Mouse (Mus musculus) embryonic fibroblast, embryonic 13.5 days (primary cell): ENCODE results near the gene Hoxd1. TPM values are rescaled to one million over a fixed set of nuclear protein-coding genes. Genes with fewer than 3 reads are reported as not detected.

Experiments used
- H3K27ac ChIP-seq: 2 replicates; pipeline ENCODE4 v1.5.1; 2012; ENCODE audit warnings: low read length, control low read depth, inconsistent platforms; ENCODE audit not compliant: insufficient read depth
- H3K4me1 ChIP-seq: 2 replicates; pipeline ENCODE4 v1.6.1; 2011; ENCODE audit warnings: low read length; ENCODE audit not compliant: control insufficient read depth, insufficient read depth
- H3K4me3 ChIP-seq: 2 replicates; pipeline ENCODE4 v1.5.1; 2011; ENCODE audit warnings: mild to moderate bottlenecking, control low read depth, low read length; ENCODE audit not compliant: insufficient read depth
- CTCF ChIP-seq: IDR thresholded peaks from 2 replicates; pipeline ENCODE4 v1.5.1; 2011; ENCODE audit warnings: mild to moderate bottlenecking, control low read depth, low read length, moderate library complexity, borderline replicate concordance; ENCODE audit not compliant: insufficient read depth
- POLR2A ChIP-seq: IDR thresholded peaks from 2 replicates; pipeline ENCODE4 v1.6.1; 2011; ENCODE audit warnings: low read depth, mild to moderate bottlenecking, control low read depth, low read length, moderate library complexity
- polyA plus RNA-seq: library from polyadenylated mRNA; stranded (reverse); fragments of >200 nt; gene quantifications from 2 replicates; pipeline ENCODE4 v1.2.4, GENCODE M21; 2011; ENCODE audit warnings: low read depth; ENCODE audit not compliant: missing spikeins, insufficient read length

The Hoxd1 gene
- polyA plus RNA-seq, 1 experiment = 0.46 TPM

DNA sequence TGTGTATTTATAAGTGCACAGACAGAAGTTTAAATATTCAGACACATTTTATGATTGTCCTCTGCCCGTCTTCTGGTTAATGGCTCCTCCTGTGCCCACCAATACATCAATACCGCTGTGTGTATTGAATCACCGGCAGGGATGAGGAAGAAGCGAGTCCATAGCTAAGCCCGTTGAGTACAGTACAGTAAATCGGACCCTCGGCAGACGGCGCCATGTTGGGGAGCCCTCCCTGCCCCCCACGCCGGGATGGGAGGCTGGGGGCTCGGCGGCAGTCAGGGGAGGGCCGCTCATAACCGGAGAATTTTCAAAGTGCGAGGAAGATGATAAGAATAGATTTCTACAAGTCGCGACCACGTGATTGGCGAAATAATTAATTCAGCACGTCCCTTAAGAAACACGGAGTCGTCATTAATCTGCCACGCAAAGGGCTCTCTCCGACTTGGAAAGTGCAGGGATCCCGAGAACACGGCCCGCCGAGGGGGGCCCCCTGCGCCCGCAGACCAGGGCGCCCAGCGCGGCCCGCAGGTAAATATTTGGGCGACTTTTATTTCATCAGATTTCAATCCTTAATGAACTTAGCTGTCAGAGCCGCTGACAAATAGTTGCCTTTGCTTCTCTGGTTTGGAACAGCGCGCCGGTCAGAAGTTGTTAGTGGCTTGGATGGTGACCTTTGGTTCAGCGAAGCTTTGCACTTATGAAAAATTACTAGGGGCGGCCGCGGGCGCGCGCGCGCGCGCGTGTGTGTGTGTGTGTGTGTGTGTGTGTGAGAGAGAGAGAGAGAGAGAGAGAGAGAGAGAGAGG, 30.1 kb upstream of the Hoxd1 start:
- Histone ChIP-seq H3K4me3 (peak overlapping the region; percentile 18), H3K4me1 (no peaks in the 10 kb centered on the region), H3K27ac (no peak overlapping the region)
- TF ChIP-seq CTCF = no peak
- no peak for TF ChIP-seq POLR2A

DNA sequence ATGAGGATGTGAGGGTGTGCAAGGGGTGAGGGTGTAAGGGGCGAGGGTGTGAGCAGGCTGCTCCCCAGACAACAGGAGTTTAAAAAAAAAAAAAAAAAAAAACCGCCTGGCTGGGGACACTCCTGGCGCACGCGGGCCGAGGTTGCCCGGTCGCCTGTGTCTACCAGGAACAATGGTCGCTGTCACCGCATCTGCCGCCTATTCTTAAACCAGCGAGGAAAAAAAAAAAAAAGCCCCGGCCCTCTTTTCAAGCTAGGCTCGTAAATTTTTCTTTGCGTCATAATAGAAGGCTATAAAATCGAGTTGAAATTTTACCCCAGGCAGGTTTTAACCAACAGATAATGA, 29.5 kb upstream of the Hoxd1 start:
- Histone ChIP-seq H3K4me3 (peak overlapping the region; percentile 18; the same call in 1 of the 2 replicates), H3K4me1 (no peaks in the 10 kb centered on the region)

DNA sequence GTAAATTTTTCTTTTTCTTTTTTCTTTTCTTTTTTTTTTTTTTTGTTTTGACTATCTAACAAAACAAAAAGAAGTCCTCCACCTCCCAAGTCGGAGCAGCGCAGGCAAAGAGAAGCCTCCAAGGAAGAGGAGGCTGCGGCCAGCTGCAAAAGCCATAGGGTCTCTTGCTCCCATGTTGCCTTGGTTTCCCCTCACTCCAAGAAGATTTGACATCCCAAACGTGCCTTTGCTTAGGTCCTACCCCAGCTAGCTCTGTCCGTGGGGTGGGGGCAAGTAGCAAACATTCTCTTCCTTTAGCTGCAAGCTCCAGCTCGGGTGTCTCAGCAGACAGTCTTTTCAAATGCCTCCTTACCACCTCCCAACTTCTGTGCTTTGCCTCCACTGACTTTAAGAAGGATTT, 29.0 kb upstream of the Hoxd1 start:
- Histone ChIP-seq H3K27ac (no peak overlapping the region), H3K4me1 (no peaks in the 10 kb centered on the region), H3K4me3 (no peak overlapping the region)
- TF ChIP-seq POLR2A = no peak
- no peak for TF ChIP-seq CTCF

More for the DNA sequence above, 29.5 kb upstream of the Hoxd1 start:
- H3K27ac ChIP-seq = no peak overlapping the region
- no peak for TF ChIP-seq CTCF
- TF ChIP-seq POLR2A = no peak

DNA sequence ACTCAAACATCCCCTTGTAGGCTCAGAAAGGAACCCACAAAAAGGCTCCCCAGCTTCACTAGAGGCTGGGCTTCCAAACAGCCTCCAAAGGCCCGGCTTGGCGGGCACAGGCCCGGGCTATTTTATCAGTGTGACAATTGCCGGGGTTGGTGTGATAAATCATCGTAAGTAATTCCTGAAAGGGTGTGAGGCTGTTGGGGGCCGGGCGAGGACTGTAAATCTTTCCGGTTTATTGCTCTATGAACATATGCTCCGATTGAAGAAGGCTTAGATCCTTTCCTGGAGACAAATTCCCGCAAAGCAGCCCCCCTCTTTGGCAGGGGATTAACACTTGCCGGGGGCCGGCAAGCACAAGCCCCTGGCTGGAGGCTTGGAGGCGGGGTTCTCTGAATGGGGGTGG, 28.3 kb upstream of the Hoxd1 start:
- Histone ChIP-seq H3K4me1 (no peaks in the 10 kb centered on the region), H3K27ac (no peak overlapping the region), H3K4me3 (no peak overlapping the region)
- no peak for TF ChIP-seq CTCF
- TF ChIP-seq POLR2A = no peak

DNA sequence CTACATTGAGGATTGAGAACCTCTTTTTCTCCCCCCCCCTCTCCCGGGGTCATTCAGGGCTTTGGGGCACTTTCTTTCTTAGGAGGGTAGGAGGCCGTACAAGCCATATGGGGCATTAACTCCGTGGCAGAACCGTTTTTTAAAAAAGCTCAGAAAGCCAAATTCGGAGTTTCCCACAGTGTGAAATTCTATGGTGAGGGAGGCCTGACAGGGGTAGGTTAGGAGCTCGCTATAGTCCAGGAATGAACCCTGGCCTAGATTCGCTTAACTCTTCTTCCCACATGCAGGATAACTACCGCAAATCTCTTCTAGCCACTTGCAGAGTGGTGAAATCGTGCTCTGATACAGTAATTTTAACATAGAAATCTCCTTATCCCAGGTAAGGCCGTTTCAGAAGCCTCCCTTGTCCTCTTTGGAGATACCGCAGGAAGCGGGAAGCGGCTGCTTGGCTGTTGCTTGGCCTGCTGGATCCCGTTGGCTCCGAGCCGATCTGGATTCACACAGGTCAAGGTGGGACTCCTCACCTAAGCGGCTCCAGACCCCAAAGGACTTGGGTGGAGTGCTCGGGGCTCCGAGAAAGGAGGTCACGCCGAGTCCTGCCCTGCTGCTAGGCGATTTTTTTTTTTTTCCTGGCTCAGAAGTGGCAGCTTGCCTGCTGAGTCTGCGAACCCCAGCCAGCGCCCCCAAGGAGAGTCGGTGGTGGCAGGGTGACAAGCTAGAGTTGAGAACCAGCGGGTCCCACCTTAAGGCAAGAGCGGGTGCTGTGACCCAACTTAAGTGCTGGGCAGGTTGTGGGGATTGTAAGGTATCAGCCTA, 27.6 kb upstream of the Hoxd1 start:
- TF ChIP-seq POLR2A = no peak
- Histone ChIP-seq H3K4me1 (no peaks in the 10 kb centered on the region), H3K4me3 (no peak overlapping the region), H3K27ac (no peak overlapping the region)

DNA sequence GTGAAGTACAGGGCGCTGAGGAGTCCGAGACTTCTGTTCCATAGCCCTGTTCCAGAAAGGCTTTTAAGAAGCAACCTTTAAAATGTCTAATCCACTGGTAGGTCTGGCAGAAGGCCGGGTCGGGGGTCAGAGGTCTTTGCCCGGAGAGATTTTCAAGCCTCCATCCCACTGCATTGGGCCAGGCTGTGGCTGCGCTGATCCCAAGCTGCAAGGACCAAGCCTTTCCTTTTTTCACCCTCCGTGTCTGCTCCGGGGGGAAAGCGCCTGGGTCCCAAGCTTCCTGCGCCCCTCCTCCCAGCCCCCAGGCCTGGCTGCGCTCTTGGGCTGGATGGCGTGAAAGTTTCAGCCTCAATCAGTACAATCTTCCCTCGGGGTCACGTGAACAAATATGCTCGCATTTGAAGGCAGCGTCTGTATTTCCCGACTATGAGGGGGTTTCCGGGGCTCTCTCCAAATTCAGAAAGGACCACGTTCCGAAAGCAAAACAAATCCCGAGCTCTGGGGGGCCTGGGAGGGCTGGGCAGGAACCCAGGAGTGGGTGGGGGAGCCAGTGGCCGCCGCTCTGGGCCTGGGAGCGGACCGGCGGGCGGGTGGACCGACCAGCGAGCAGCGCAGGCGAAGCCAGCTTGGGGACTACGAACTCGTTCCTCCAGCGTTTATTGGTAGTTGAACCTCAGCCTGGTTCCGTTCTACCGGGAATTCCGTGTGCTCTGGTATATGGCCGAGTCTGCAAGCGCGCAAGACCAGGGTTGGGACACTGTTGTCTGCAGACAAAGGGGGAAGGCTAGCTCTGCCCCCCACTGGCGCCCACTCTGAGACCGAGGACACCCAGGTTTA, 26.7 kb upstream of the Hoxd1 start:
- no peak for TF ChIP-seq CTCF
- no peak for TF ChIP-seq POLR2A
- no peak overlapping the region for H3K27ac ChIP-seq
- H3K4me3 ChIP-seq = no peak overlapping the region
- H3K4me1 ChIP-seq = no peaks in the 10 kb centered on the region

DNA sequence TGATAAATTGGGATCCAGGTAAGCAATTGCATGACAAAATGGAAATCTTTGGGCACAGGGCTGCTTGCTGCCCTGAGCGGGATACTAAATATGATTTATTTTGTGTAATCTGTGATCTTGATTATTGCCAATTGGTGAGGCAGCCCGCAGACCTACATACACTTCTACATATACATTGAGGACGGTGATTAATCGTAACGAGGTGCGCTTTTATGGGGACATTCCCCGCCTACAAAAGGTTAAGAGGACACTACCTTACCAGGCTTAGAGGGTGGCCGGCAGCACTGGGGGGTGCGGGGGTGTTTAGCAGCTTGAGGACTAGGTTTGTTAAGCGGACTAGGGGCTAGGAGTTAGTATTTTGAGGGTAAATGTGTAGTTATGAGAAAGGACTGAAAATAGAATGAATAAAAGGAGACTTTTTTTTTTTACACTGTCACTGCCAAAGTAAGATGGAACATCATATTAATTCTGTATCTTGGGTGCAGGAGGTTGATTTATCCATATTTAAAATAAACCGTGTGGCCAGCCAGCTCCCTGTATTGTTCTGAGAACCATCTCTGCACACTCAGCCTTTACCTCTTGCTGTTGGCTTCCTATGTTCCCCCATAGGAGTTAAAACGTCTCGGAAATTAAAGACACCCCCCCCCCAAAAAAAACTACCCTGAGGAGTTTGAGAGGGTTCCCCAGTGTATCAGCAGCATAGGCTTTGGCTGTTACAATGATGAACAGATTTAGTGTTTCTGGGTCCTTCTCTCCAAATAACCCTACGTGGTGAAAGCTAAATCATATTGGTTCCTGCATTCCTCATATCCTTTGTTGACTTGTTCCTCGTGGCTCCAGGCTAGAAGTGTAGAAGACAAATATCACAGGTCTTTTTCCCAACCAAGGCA, 25.8 kb upstream of the Hoxd1 start:
- H3K4me1 ChIP-seq = no peaks in the 10 kb centered on the region
- H3K4me3 ChIP-seq = no peak overlapping the region
- peak overlapping the region; percentile 13; the same call in 1 of the 2 replicates for H3K27ac ChIP-seq
- TF ChIP-seq POLR2A (no peak), CTCF (no peak)

DNA sequence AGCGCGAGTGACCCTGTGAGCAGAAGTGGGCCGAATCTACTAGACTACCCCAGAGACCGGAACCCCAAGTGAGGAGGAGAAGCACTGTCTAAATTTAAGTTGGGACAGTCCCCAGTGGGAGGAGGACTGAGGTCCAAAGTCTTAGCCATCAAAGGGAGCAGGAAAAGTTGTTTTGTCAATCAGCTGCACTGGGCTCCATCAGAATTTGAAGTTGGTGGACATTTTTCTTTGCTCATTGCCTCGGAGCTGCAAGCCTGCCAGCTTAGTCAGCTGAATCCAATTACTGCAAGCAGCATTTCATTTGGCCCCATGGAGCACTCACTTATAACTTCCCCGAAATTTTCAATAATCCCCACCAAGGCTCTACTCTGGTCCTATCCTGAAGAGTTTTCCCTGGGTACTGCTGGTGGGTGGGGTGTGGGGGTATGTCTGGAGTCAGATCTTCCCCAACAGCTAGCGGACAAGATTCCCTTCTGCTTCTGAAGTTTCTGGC, 25.2 kb upstream of the Hoxd1 start:
- TF ChIP-seq CTCF = no peak
- TF ChIP-seq POLR2A = no peak
- H3K4me1 ChIP-seq = no peaks in the 10 kb centered on the region
- H3K27ac ChIP-seq = peak overlapping the region; percentile 13; the same call in 1 of the 2 replicates
- H3K4me3 ChIP-seq = no peak overlapping the region
